Mouse (Mus musculus) v-Abl transformed pro-B cells (cell line): ENCODE measurements around the gene Gm10024.
"Not testable (repeated sequence)": the region's sequence is repeated elsewhere in the genome, so short reads cannot be mapped to it uniquely, and the experiment has no call there.

Experiments used
- in situ Hi-C, 2 experiments: fragments of 400-800 bp; cut with MboI; formaldehyde crosslinking; loops; one replicate each; pipeline ENCODE4 v1.15.1; 2025; ENCODE audit not compliant: unreplicated experiment in 2 of 2

Gene Gm10024

GRCm38 (mm10) chr10:77711157-77711556, at the start of gene Gm10024:
Gm10024 (plus strand) TSS chr10:77711457.
- in situ Hi-C loops = not testable (repeated sequence)

- in situ Hi-C loops = no loop called here
Measured at GRCm38 (mm10) chr10:77663949-77664665, 47.1 kb upstream of the Gm10024 start.

- in situ Hi-C loops = no loop called here
Measured at GRCm38 (mm10) chr10:77666342-77666741, 44.9 kb upstream of the Gm10024 start.

GRCm38 (mm10) chr10:77667402-77667801, 43.9 kb upstream of the Gm10024 start:
- in situ Hi-C loops = no loop called here

GRCm38 (mm10) chr10:77670710-77671109, 40.5 kb upstream of the Gm10024 start:
- in situ Hi-C loops = no loop called here

GRCm38 (mm10) chr10:77671519-77671918, 39.7 kb upstream of the Gm10024 start:
- in situ Hi-C loops = no loop called here

GRCm38 (mm10) chr10:77673765-77674164, 37.5 kb upstream of the Gm10024 start:
- in situ Hi-C loops = no loop called here

GRCm38 (mm10) chr10:77677562-77677961, 33.7 kb upstream of the Gm10024 start:
- in situ Hi-C loops = loop anchor here in 1 of 2 experiments (5.0 kb wide), 1 partner anchor 35 kb away; no protein-coding TSS in a partner anchor

- in situ Hi-C loops = no loop called here
Measured at GRCm38 (mm10) chr10:77682994-77683393, 28.3 kb upstream of the Gm10024 start.

GRCm38 (mm10) chr10:77684181-77684580, 27.1 kb upstream of the Gm10024 start:
- in situ Hi-C loops = no loop called here

GRCm38 (mm10) chr10:77685895-77686664, 25.2 kb upstream of the Gm10024 start, which contains the start of gene Tspear:
Tspear (plus strand) TSS chr10:77686569.
- in situ Hi-C loops = loop anchor here in 1 of 2 experiments (5.0 kb wide), 1 partner anchor 54 kb away; no protein-coding TSS in a partner anchor

GRCm38 (mm10) chr10:77687021-77687420, 24.2 kb upstream of the Gm10024 start:
- in situ Hi-C loops = loop anchor here in 1 of 2 experiments (5.0 kb wide), 1 partner anchor 55 kb away; no protein-coding TSS in a partner anchor

- in situ Hi-C loops = not testable (repeated sequence)
Measured at GRCm38 (mm10) chr10:77690356-77690807, 20.9 kb upstream of the Gm10024 start, which contains the start of gene Gm19402. Gm19402 (minus strand) TSS chr10:77690757.

GRCm38 (mm10) chr10:77697133-77697532, 14.1 kb upstream of the Gm10024 start, which contains the start of gene Gm9508:
Gm9508 (minus strand) TSS chr10:77697233.
- in situ Hi-C loops = no loop called here

GRCm38 (mm10) chr10:77706326-77706725, 4.9 kb upstream of the Gm10024 start, which contains the start of gene Gm10272:
Gm10272 (plus strand) TSS chr10:77706626.
- in situ Hi-C loops = no loop called here

GRCm38 (mm10) chr10:77709831-77710230, 1.4 kb upstream of the Gm10024 start:
- in situ Hi-C loops = no loop called here

- in situ Hi-C loops = no loop called here
Measured at GRCm38 (mm10) chr10:77713734-77714133, 2.5 kb downstream of the Gm10024 start.

GRCm38 (mm10) chr10:77715507-77715906, 4.2 kb downstream of the Gm10024 start, which contains the start of gene Gm10142:
Gm10142 (plus strand) TSS chr10:77715807.
- in situ Hi-C loops = no loop called here

- in situ Hi-C loops = not testable (repeated sequence)
Measured at GRCm38 (mm10) chr10:77720299-77720698, 9.0 kb downstream of the Gm10024 start, which contains the start of gene Krtap12-1. Krtap12-1 (plus strand) TSS chr10:77720599.

- in situ Hi-C loops = no loop called here
Measured at GRCm38 (mm10) chr10:77724855-77725254, 13.6 kb downstream of the Gm10024 start.

- in situ Hi-C loops = no loop called here
Measured at GRCm38 (mm10) chr10:77726186-77726585, 14.9 kb downstream of the Gm10024 start, which contains the start of gene Gm10100. Gm10100 (plus strand) TSS chr10:77726486.
